Mouse (Mus musculus): ENCODE results near the gene Nlrp1b.

Gene Nlrp1b

DNA sequence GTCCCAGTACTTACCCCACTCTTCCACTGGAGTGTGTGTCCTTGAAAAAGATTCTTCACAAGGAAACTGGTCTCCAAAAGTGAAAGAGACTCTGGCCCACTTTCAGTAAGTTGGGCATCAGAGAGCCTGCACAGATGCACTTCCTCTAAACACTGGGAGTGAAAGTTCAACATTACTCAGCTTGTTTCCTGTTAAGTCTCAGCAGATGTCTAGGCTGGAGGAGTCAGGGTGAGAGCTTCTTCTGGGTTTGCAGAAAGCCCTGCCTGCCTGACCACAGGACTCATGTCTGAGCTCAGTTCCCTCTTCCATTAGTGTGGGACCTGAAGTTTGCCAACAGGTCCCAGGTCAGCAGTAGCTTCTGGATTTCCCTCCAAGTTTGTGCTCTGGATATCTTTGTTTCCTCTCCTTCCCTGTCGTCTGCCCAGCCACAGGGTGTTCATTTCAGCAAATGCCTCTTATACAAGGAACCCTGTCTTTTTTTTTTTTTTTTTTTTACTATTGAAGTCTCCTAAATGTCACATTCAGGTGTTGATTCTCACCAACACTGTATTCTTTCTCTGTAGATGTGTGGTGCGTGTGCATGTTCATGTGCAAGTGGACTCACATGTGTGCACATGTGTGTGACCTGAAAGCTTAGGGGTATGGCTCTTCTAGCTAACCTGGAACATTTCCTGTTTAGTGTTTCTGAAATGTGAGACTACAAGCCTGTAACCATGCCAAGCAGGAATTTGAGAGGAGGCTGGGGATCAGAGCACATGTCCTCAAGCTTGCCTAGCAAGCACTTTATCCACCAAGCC lies at the start of gene Nlrp1b:
TSS of gene Nlrp1b (minus strand) at position 50 of the 797 bp plus-strand sequence.
- no peak for TF ChIP-seq GATA4 (IDR thresholded peaks at IDR 0.05; ENCODE audit: insufficient replicate concordance, low read length)

DNA sequence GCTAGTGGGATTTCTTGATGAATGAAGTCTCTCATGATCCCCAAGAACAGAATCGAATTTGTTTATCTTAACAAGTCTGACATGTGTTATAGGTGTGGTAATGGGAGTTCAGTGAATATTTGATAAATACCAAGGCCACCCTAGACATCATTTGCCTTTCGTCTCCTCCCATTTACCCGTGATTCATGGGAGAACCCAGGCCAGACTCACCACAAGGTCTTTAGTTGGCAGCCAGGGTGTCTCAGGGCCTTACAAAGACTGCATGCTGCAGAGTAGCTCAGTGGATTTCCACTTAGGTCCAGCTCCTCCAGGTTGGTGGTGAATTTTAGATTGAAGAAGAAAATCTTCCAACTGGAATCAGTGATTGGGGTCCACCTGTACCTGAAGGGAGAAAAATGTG lies 30.5 kb upstream of the Nlrp1b start:
- TF ChIP-seq GATA4 (IDR thresholded peaks at IDR 0.05; ENCODE audit: insufficient replicate concordance, low read length): no peak

DNA sequence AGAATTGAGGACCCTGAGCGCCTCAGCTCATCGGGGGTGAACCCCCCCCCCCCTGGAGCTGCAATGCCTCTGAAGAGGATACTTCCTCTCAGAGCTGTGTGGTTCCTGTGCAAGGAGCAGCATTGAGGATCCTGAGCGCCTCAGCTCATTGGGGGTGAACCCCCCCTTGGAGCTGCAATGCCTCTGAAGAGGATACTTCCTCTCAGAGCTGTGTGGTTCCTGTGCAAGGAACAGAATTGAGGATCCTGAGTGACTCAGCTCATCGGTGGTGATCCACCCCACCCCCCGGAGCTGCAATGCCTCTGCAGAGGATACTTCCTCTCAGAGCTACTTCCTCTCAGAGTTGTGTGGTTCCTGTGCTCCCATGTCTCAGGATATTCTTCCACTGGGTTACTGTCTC lies 20.8 kb upstream of the Nlrp1b start:
- no peak for TF ChIP-seq GATA4 (IDR thresholded peaks at IDR 0.05; ENCODE audit: insufficient replicate concordance, low read length)

DNA sequence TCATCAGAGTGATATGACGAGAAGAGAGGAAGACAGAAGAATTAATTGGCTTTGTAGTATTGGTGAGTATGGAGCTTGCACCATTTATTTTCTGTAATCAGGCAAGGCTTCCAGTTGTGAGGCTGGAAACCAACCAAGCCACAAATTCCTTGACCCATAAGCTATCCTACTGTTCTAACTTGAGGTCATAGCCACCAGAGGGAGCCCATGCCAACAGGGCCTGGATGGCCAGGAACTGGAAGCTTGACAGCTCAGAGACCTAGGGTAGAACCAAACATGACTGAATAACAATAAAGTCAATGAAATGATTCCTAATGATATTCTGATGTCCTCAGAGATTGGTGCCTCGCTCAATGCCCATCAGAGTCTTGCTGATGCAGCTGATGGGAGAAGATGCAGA lies 5.9 kb downstream of the Nlrp1b start:
- no peak for TF ChIP-seq GATA4 (IDR thresholded peaks at IDR 0.05; ENCODE audit: insufficient replicate concordance, low read length)

DNA sequence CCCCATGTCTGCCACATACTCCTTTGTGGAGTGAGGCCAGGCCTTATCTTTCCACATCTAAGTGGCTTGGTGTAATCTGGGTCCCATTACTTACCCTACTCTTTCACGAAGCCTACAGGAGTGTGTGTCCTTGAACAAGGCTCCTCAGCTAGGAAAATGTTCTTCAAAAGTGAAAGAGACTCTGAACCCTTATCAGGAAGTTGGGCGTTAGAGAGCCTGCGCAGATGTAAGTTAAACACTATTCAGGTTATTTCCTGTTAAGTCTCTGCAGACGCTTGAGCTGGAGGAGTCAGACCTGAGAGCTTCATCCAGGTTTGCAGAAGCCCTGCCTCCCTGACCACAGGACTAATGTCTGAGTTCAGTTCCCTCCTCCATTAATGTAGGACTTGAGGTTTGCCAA lies 27.8 kb downstream of the Nlrp1b start:
- TF ChIP-seq GATA4 (IDR thresholded peaks at IDR 0.05; ENCODE audit: insufficient replicate concordance, low read length): no peak

DNA sequence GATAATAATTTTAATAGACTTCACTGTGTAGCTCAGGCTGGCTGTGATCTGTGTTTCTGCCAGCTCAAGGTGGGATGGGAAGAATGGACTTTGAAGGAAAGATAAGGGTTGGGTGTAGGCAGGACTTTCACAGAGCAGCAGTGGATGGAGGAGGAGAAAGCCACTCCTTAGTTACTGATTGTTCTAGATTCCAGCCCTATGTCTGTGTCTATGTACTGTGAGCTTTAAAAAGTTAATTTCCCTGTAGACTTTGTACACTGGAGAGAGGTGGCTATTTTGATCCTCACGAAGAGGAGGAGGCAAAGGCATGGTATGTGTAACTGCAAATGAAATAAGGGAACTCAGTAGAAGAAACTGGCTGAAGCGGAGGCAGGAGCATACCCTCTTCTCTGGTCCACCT lies 31.2 kb downstream of the Nlrp1b start:
- no peak for TF ChIP-seq GATA4 (IDR thresholded peaks at IDR 0.05; ENCODE audit: insufficient replicate concordance, low read length)

DNA sequence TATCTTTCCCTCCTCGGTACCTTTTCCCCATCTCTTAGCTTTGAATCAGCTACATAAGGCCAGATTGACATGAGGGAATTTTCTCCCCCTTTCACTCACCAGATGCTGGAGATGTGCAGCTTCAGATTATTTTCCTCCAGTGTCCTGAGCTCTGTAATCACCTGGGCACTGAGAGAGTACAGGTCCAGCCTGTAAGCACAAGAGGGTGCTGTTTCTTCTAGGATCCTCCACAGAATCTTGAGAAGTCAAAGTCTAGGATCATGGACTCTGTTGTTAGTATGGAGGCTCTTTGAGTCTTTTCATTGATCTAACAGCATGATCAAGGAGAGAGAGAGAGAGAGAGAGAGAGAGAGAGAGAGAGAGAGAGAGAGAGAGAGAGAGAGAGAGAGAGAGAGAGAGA lies 60.9 kb downstream of the Nlrp1b start:
- no peak for TF ChIP-seq GATA4 (IDR thresholded peaks at IDR 0.05; ENCODE audit: insufficient replicate concordance, low read length)

DNA sequence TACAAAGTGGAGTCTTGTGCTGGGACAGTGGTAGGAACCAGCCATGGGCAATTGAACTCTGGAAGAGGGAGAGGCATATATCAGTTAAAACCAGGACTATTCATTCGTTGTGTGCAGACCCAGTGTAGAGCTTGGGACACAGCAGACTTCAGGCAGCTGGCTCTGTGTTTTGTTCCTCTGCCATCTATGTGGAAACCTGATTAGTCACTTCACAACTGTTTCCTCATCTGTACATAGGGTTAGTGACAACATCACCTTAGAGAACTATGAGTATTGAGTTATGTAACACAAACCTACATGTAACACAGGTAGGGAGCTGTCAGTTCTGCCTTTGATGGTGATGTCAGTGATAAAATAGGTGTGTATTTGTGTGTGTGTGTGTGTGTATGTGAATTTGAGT lies 66.4 kb downstream of the Nlrp1b start:
- no peak for TF ChIP-seq GATA4 (IDR thresholded peaks at IDR 0.05; ENCODE audit: insufficient replicate concordance, low read length)

DNA sequence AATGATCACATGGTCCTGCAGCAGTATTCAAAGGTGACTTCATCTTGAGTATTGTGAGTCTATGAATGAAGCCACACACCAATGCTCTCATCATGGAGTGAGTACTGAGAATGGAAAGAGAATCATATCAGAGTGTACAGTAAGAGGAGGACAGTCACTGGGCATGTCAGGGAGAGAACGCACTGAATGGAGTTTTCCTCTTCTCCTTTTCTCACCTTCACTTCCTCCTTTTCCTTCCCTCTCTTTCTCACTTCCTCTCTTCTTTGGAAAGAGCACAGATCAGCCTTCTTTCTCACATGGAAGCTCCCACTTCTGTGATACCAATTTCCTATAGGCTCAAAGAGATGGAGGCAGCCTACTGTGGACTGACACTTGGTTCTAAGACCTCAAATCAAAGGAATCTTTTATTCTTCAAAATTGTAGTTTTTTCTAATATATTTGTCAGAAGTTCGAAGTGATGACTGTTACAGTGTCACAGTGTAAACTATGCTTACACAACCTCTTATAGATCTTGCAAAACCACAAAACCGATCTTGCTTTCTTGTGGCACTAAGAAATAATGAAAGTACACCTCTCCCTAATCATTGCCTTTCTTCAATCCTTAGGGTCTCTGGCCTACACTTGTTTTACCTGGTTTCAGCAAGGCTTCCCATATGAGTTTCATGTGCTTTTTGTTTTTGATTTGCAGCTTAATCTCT lies 70.9 kb downstream of the Nlrp1b start:
- TF ChIP-seq GATA4 (IDR thresholded peaks at IDR 0.05; ENCODE audit: insufficient replicate concordance, low read length): no peak

DNA sequence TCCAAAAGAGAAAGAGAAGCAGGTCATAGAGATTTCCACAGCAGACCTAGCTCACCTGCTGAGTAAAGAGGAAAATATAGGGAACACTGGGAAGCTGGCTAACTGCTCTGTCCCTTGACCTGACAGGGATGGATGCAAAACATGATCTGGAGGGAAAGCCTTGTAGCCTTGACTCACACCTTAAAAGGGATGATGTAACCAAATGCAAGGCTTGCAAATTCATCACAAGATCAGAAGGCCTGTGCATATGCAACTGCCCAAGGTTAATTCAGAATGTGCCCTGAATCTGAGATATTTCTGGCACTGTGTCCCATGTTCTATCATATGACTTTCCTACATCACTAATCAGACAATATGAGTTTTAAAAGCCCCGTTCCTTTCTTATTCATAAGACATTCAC lies 75.3 kb downstream of the Nlrp1b start:
- no peak for TF ChIP-seq GATA4 (IDR thresholded peaks at IDR 0.05; ENCODE audit: insufficient replicate concordance, low read length)

DNA sequence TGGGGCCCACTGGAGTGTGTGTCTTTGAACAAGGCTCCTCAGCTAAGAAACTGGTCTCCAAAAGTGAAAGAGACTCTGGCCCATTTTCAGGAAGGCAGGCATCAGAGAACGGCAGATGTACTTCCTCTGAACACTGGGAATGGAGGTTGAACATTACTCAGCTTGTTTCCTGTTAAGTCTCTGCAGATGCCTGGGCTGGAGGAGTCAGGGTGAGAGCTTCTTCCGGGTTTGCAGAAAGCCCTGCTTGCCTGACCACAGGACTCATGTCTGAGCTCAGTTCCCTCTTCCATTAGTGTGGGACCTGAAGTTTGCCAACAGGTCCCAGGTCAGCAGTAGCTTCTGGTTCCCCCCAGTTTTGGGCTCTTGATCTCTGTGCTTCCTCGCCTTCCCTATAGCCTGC lies 85.9 kb downstream of the Nlrp1b start, which contains the start of gene Nlrp1a:
TSS of gene Nlrp1a (minus strand) at position 44 of the 400 bp plus-strand sequence.
- no peak for TF ChIP-seq GATA4 (IDR thresholded peaks at IDR 0.05; ENCODE audit: insufficient replicate concordance, low read length)

DNA sequence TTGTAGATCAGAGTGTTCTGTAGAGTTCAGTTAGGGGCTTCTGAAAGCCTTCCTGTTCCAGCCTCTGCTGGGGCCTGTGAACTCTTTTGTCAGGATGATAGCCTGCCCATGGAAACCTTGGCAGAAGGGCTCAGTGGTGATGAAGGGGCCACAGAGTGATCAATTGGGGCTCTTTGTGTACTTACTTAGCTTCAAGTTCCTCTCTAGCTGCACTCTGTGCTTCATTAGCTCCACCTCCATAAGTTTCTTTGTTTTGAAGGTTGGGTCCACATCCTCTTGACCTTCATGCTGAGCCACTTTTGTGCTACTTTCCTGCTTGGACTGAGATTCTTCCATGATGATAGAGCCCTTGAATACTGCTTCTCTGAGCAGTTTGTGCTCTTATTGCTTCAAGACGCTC lies 88.5 kb downstream of the Nlrp1b start:
- no peak for TF ChIP-seq GATA4 (IDR thresholded peaks at IDR 0.05; ENCODE audit: insufficient replicate concordance, low read length)

DNA sequence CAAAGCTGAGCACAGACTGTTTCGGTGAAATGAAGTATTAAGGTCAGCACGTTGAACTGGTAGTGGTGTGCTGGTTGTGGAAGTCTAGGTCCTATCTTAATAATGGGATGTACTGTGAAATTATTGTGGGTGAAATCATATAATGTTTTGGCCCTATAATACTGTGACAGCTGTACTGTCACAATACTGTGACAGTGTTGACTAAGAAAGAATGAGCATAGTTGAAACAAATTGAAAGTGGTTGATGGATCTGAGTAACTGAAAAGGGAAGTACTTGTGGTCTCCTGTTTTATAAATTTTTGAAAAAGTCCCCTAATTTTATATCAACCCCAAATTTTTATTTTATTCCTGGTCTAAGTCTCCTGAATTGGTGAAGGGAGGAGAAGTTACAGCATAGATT lies 123.4 kb downstream of the Nlrp1b start:
- no peak for TF ChIP-seq GATA4 (IDR thresholded peaks at IDR 0.05; ENCODE audit: insufficient replicate concordance, low read length)

DNA sequence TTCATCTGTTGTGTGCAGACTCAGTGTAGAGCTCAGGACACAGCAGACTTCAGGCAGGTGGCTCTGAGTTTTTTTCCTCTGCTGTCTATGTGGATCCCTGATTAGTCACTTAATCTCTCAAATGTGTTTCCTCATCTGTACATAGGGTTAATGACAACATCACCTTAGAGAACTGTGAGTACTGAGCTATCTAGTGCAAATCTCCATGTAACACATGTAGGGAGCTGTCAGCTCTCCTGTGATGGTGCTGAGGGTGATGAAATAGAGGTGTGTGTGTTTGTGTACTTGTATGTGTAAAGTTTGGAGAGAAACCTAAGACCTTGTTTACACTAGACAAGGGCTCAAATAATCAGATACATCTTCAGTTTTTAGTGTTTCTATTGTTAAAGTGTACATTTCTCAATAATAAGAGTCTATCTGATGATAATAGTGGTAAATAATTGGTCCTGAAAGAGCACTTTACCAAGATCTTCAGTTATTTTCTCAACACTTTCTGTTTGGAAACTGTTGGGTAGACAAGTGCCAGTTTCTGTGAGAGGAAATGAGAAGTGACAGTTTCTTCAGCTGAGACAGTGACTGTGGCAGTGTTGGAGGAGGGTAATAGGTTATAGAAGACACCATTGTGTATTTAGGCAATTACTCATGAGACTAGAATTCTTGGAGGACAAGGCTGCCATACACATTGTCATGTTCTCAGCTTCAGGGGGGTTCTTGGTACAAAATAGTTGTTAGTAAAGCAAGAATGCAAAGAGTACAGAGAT lies 124.1 kb downstream of the Nlrp1b start:
- TF ChIP-seq GATA4 (IDR thresholded peaks at IDR 0.05; ENCODE audit: insufficient replicate concordance, low read length): no peak

DNA sequence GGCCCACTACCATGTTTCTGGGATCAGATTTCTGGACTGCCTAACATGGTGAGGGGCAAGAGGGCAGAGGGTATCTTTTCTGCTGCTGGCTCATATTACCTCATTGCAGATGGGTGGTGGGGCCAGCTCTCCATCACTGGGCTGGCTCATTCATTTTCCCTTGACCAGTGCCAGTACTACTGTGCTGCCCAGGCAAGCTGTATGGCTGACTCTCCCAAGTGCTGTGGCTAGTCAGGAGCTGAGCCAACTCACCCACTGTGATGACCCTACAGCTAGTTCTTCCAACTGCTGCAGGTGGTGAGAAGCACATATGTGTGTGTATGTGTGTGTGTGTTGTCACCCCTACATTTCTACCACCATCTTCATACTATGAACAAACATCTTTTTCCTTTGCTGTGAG lies 126.6 kb downstream of the Nlrp1b start:
- no peak for TF ChIP-seq GATA4 (IDR thresholded peaks at IDR 0.05; ENCODE audit: insufficient replicate concordance, low read length)

Measured in liver, adult (tissue).